Mouse (Mus musculus): ENCODE measurements around the gene Afg1l.

Gene Afg1l

GRCm38 (mm10) chr10:42347986-42348385, 130.4 kb downstream of the Afg1l start:
- peak in 1 of 2 experiments; percentile 12 for DNase-seq

GRCm38 (mm10) chr10:42347127-42347526, 131.2 kb downstream of the Afg1l start:
- peak; percentile 26 to 48 for DNase-seq

GRCm38 (mm10) chr10:42346179-42346877, 132.0 kb downstream of the Afg1l start:
- DNase-seq, result peak; percentile 16 to 17

GRCm38 (mm10) chr10:42342714-42343113, 135.7 kb downstream of the Afg1l start:
- no peak for DNase-seq

GRCm38 (mm10) chr10:42341815-42342457, 136.4 kb downstream of the Afg1l start:
- DNase-seq, result no peak

GRCm38 (mm10) chr10:42340426-42340793, 138.0 kb downstream of the Afg1l start:
- DNase-seq, result no peak

GRCm38 (mm10) chr10:42339773-42340425, 138.5 kb downstream of the Afg1l start:
- no peak for DNase-seq

GRCm38 (mm10) chr10:42338456-42338855, 139.9 kb downstream of the Afg1l start:
- DNase-seq, result no peak

- peak; percentile 73 to 74 for DNase-seq
Measured at GRCm38 (mm10) chr10:42327576-42327975, 150.8 kb downstream of the Afg1l start.

- DNase-seq, result no peak
Measured at GRCm38 (mm10) chr10:42325305-42325704, 153.1 kb downstream of the Afg1l start.

- no peak for DNase-seq
Measured at GRCm38 (mm10) chr10:42323978-42324377, 154.4 kb downstream of the Afg1l start.

- no peak for DNase-seq
Measured at GRCm38 (mm10) chr10:42313222-42313786, 165.1 kb downstream of the Afg1l start.

GRCm38 (mm10) chr10:42312557-42312956, 165.8 kb downstream of the Afg1l start:
- no peak for DNase-seq

- no peak for DNase-seq
Measured at GRCm38 (mm10) chr10:42308687-42308987, 169.7 kb downstream of the Afg1l start.

GRCm38 (mm10) chr10:42307980-42308686, 170.2 kb downstream of the Afg1l start:
- DNase-seq, result peak; percentile 91 to 93

GRCm38 (mm10) chr10:42306422-42306821, 171.9 kb downstream of the Afg1l start:
- no peak for DNase-seq

- DNase-seq, result no peak
Measured at GRCm38 (mm10) chr10:42300805-42301204, 177.6 kb downstream of the Afg1l start.

- no peak for DNase-seq
Measured at GRCm38 (mm10) chr10:42299967-42300366, 178.4 kb downstream of the Afg1l start.

- no peak for DNase-seq
Measured at GRCm38 (mm10) chr10:42299426-42299825, 178.9 kb downstream of the Afg1l start.

- no peak for DNase-seq
Measured at GRCm38 (mm10) chr10:42297954-42298353, 180.4 kb downstream of the Afg1l start.

GRCm38 (mm10) chr10:42297109-42297508, 181.3 kb downstream of the Afg1l start:
- no peak for DNase-seq

GRCm38 (mm10) chr10:42296559-42296958, 181.8 kb downstream of the Afg1l start:
- DNase-seq, result no peak

- peak; percentile 67 to 71 for DNase-seq
Measured at GRCm38 (mm10) chr10:42295028-42295427, 183.3 kb downstream of the Afg1l start.
